Mouse (Mus musculus): Measurements from ENCODE around the gene Zmiz2. TPM values are rescaled to one million over a fixed set of nuclear protein-coding genes. Genes with fewer than 3 reads are reported as not detected.
"Not testable (repeated sequence)": the region's sequence is repeated elsewhere in the genome, so short reads cannot be mapped to it uniquely, and the experiment has no call there.

Zmiz2 gene
- polyA plus RNA-seq, 1 experiment from 2014 or later = 33.5 TPM

- no peak for ATAC-seq (ENCODE audit: low FRiP score)
- no peaks in the 10 kb centered on the region for H3K36me3 ChIP-seq (replicated peaks; ENCODE audit: control insufficient read depth, insufficient read depth)
- WGBS = 73% methylated on average over 4 of the region's 4 CpGs
Observed at GRCm38 (mm10) chr11:6367156-6367555, 21.7 kb upstream of the Zmiz2 start.

DNA sequence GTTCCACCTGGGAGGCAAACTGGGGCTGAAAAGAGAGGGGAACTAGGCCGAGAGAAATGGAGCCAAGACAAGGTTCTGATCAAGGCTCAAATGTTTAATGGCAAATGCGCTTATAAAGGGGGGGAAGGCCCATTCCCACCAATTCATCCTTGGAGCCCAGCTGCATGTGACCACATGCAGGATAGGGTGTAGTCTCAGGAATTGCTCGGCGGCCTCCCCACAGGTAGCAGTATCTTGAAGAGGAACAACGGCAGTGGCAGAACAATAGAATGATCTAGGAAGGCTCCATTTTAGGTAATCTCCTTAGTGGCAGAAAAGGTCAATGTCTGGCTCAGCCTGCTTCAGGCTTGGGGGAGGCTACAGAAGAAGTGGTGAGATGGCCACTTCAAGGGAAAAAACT lies 20.9 kb upstream of the Zmiz2 start:
- not testable (repeated sequence) for H3K36me3 ChIP-seq (replicated peaks; ENCODE audit: control insufficient read depth, insufficient read depth); H3K4me2 ChIP-seq (replicated peaks)
- 89% methylated on average over 5 of the region's 5 CpGs for WGBS

More at GRCm38 (mm10) chr11:6367156-6367555, 21.7 kb upstream of the Zmiz2 start:
- Histone ChIP-seq H3K4me1 (replicated peaks; ENCODE audit: control insufficient read depth, insufficient read depth, low read length) (no peaks in the 10 kb centered on the region), H3K4me3 (replicated peaks; ENCODE audit: low read length) (no peak overlapping the region), H3K9me3 (ENCODE audit: control insufficient read depth, low read length) (no peaks in the 10 kb centered on the region), H3K27me3 (ENCODE audit: control insufficient read depth, insufficient read depth, low read length) (no peaks in the 10 kb centered on the region), H3K4me2 (replicated peaks) (no peak overlapping the region), H3K27ac (no peak overlapping the region), H3K9ac (no peak overlapping the region)
- no peak for DNase-seq (ENCODE audit: low spot score)

DNA sequence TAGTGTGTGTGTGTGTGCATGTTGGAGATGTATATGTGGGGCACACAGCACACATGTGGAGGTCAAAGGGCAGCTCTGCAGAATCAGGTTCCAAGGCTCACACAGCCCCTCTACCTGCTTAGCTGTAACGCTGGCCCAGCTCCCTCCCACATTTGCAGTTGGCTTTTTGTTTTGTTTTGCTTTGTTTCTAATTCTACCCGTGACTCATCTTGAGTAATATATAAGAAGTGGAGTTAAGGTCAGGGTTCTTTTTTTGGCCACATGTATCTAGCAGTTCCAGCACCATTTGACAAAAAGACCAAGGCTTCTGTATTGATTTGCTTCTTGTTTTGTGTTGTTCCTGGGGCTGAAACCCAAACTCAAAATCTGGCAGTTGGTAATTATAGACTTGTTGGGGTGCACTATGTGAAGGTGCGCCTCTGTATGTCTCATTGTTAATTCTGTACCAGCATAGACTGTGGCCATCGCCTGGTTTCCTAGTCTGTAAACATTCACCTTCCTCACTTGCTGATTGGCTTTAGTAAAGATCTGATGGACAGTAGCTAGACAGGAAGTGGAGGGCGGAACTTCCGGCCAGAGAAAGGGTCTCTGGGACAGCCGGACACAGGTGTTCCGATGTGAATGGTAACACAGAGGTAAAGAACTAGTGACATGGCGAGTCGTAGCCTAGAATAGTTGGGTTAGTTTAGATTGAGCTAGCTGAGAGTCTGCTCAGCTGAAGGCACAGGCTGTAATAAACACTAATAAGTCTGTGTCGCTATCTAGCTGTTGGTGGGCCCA lies 17.3 kb upstream of the Zmiz2 start:
- Histone ChIP-seq H3K9me3 (ENCODE audit: control insufficient read depth, low read length) (no peaks in the 10 kb centered on the region), H3K4me3 (replicated peaks; ENCODE audit: low read length) (no peak overlapping the region), H3K36me3 (replicated peaks; ENCODE audit: control insufficient read depth, insufficient read depth) (no peaks in the 10 kb centered on the region), H3K4me2 (replicated peaks) (no peak overlapping the region), H3K27me3 (ENCODE audit: control insufficient read depth, insufficient read depth, low read length) (no peaks in the 10 kb centered on the region), H3K9ac (no peak overlapping the region), H3K4me1 (replicated peaks; ENCODE audit: control insufficient read depth, insufficient read depth, low read length) (no peaks in the 10 kb centered on the region), H3K27ac (no peak overlapping the region)
- ATAC-seq (ENCODE audit: low FRiP score) (no peak), DNase-seq (ENCODE audit: low spot score) (no peak)
- WGBS = 93% methylated on average over 11 of the region's 11 CpGs

More for the DNA sequence above, 20.9 kb upstream of the Zmiz2 start:
- not testable (repeated sequence) for ATAC-seq (ENCODE audit: low FRiP score); H3K27ac ChIP-seq; H3K9me3 ChIP-seq (ENCODE audit: control insufficient read depth, low read length); H3K9ac ChIP-seq; H3K4me1 ChIP-seq (replicated peaks; ENCODE audit: control insufficient read depth, insufficient read depth, low read length); H3K4me3 ChIP-seq (replicated peaks; ENCODE audit: low read length); H3K27me3 ChIP-seq (ENCODE audit: control insufficient read depth, insufficient read depth, low read length); DNase-seq (ENCODE audit: low spot score)

GRCm38 (mm10) chr11:6372784-6373183 lies 16.1 kb upstream of the Zmiz2 start:
- Histone ChIP-seq H3K9ac (no peak overlapping the region), H3K9me3 (ENCODE audit: control insufficient read depth, low read length) (no peaks in the 10 kb centered on the region), H3K4me3 (replicated peaks; ENCODE audit: low read length) (no peak overlapping the region), H3K27ac (no peak overlapping the region), H3K36me3 (replicated peaks; ENCODE audit: control insufficient read depth, insufficient read depth) (no peaks in the 10 kb centered on the region), H3K4me1 (replicated peaks; ENCODE audit: control insufficient read depth, insufficient read depth, low read length) (no peaks in the 10 kb centered on the region), H3K27me3 (ENCODE audit: control insufficient read depth, insufficient read depth, low read length) (no peaks in the 10 kb centered on the region), H3K4me2 (replicated peaks) (no peak overlapping the region)
- WGBS = 89% methylated on average over 9 of the region's 9 CpGs
- DNase-seq (ENCODE audit: low spot score) (no peak), ATAC-seq (ENCODE audit: low FRiP score) (no peak)

DNA sequence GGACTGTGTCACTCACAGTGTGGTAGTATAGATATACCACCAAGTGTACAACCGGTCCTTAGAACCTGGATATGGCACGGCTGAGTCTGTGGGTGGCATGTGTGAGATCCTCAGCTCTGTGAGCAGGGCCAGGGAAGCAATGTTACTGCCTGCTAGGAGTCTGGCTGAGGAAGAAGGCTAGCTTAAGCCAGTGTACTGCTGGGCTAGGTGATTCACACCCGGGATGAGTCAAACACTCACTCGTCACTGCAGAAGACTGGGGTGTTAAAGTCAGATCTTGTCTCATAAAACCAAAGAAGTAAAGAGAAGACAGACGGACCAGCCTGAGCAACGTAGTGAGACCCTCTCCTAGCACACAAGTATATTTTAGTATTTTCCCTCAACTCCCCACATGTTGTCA lies 8.0 kb upstream of the Zmiz2 start:
- no peak overlapping the region for H3K9ac ChIP-seq
- WGBS = 87% methylated on average over 6 of the region's 6 CpGs
- H3K27ac ChIP-seq = no peak overlapping the region
- H3K4me1 ChIP-seq (replicated peaks; ENCODE audit: control insufficient read depth, insufficient read depth, low read length) = no peaks in the 10 kb centered on the region
- H3K4me2 ChIP-seq (replicated peaks) = no peak overlapping the region
- H3K9me3 ChIP-seq (ENCODE audit: control insufficient read depth, low read length) = no peaks in the 10 kb centered on the region
- no peaks in the 10 kb centered on the region for H3K36me3 ChIP-seq (replicated peaks; ENCODE audit: control insufficient read depth, insufficient read depth)
- DNase-seq (ENCODE audit: low spot score) = no peak
- no peak overlapping the region for H3K4me3 ChIP-seq (replicated peaks; ENCODE audit: low read length)
- no peaks in the 10 kb centered on the region for H3K27me3 ChIP-seq (ENCODE audit: control insufficient read depth, insufficient read depth, low read length)
- no peak for ATAC-seq (ENCODE audit: low FRiP score)

DNA sequence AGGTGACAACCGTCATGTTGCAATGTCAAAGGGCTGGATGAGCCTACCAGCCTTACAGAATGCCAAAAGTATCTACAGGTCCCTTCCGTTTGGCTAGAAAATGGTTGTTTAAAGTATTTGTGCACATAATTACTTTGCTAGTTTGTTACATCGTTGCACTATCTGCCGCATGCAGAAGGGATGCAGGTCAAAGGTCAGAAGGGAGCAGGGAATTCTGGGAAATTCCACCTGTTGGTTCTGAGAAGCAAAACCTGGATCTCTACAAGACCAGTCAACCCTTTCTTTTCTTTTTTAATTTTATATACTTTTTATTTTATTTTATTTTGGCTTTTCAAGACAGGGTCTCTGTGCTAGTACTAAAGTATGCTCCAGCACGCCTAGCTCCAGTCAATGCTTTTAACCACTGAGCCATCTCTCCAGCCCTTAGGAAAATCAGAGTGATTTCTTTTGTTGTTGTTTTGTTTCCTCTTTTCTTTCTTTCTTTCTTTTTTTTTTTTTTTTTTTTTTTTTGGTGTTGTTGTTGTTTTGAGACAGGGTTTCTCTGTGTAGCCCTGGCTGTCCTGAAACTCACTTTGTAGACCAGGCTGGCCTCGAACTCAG lies 648 bp upstream of the Zmiz2 start:
- Histone ChIP-seq H3K9me3 (ENCODE audit: control insufficient read depth, low read length) (no peaks in the 10 kb centered on the region), H3K4me3 (replicated peaks; ENCODE audit: low read length) (peak overlapping the region; percentile 98), H3K4me1 (replicated peaks; ENCODE audit: control insufficient read depth, insufficient read depth, low read length) (peaks cover 20% of the 10 kb centered on the region), H3K36me3 (replicated peaks; ENCODE audit: control insufficient read depth, insufficient read depth) (peaks cover 11% of the 10 kb centered on the region), H3K27me3 (ENCODE audit: control insufficient read depth, insufficient read depth, low read length) (no peaks in the 10 kb centered on the region), H3K27ac (peak overlapping the region; percentile 92), H3K9ac (peak overlapping the region; percentile 95; the same call in 1 of the 2 replicates), H3K4me2 (replicated peaks) (peak overlapping the region; percentile 89)
- 92% methylated on average over 6 of the region's 6 CpGs for WGBS
- DNase-seq (ENCODE audit: low spot score) (no peak), ATAC-seq (ENCODE audit: low FRiP score) (no peak)

GRCm38 (mm10) chr11:6389483-6389921 lies 628 bp downstream of the Zmiz2 start:
- Histone ChIP-seq H3K9me3 (ENCODE audit: control insufficient read depth, low read length) (no peaks in the 10 kb centered on the region), H3K27ac (peak overlapping the region; percentile 92), H3K9ac (peak overlapping the region; percentile 95), H3K27me3 (ENCODE audit: control insufficient read depth, insufficient read depth, low read length) (no peaks in the 10 kb centered on the region), H3K4me1 (replicated peaks; ENCODE audit: control insufficient read depth, insufficient read depth, low read length) (peaks cover 20% of the 10 kb centered on the region), H3K36me3 (replicated peaks; ENCODE audit: control insufficient read depth, insufficient read depth) (peaks cover 15% of the 10 kb centered on the region), H3K4me2 (replicated peaks) (peak overlapping the region; percentile 89), H3K4me3 (replicated peaks; ENCODE audit: low read length) (peak overlapping the region; percentile 98)
- DNase-seq (ENCODE audit: low spot score) = no peak
- peak; percentile 57 for ATAC-seq (ENCODE audit: low FRiP score)
- under 1% methylated on average over 24 of the region's 43 CpGs for WGBS

- peak overlapping the region; percentile 89 for H3K4me2 ChIP-seq (replicated peaks)
- H3K9me3 ChIP-seq (ENCODE audit: control insufficient read depth, low read length) = no peaks in the 10 kb centered on the region
- no peak for ATAC-seq (ENCODE audit: low FRiP score)
- no peaks in the 10 kb centered on the region for H3K27me3 ChIP-seq (ENCODE audit: control insufficient read depth, insufficient read depth, low read length)
- peak overlapping the region; percentile 95 for H3K9ac ChIP-seq
- peak overlapping the region; percentile 98 for H3K4me3 ChIP-seq (replicated peaks; ENCODE audit: low read length)
- peaks cover 20% of the 10 kb centered on the region for H3K4me1 ChIP-seq (replicated peaks; ENCODE audit: control insufficient read depth, insufficient read depth, low read length)
- no peak for DNase-seq (ENCODE audit: low spot score)
- 80% methylated on average over 8 of the region's 8 CpGs for WGBS
- peaks cover 24% of the 10 kb centered on the region for H3K36me3 ChIP-seq (replicated peaks; ENCODE audit: control insufficient read depth, insufficient read depth)
- H3K27ac ChIP-seq = no peak overlapping the region
Observed at GRCm38 (mm10) chr11:6390376-6391053, 1.6 kb downstream of the Zmiz2 start.

DNA sequence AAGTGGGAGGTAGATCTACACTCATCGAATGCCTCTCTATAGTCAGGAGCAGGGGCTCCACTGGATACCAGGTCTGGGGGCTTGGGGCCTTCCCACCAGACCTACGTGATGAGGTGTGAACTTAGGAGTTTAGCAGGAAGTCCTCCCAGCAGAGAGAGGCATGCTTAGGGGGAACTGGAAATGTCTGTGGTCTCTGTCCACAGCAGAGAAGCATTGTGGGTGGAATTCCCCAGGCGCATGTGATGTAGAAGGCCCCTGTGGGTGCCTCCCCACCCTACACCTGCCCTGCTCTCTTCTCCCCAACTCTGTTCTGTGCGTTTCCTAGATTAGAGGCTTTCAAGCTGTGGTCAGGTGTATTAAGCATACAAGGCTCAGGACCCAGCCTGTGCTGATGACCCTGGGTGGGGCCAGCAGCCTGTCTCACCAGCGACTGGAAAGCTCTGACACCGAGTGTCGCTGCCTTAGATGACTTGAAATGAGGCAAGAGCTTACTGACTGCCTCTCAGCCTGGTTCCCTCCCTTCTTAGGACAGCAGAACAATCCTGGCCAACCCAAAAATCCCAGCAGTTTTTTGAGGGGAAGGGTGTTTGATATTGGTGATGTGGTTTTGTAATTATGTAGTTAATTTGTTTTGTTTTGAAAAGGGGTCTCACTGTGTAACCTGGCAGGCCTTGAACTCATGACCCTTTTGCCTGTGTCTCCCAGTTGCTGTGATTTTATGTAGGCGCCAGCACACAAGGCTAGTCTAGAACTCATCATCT lies 2.8 kb downstream of the Zmiz2 start:
- DNase-seq (ENCODE audit: low spot score) = no peak
- no peaks in the 10 kb centered on the region for H3K9me3 ChIP-seq (ENCODE audit: control insufficient read depth, low read length)
- H3K4me1 ChIP-seq (replicated peaks; ENCODE audit: control insufficient read depth, insufficient read depth, low read length) = peaks cover 20% of the 10 kb centered on the region
- H3K4me3 ChIP-seq (replicated peaks; ENCODE audit: low read length) = no peak overlapping the region
- ATAC-seq (ENCODE audit: low FRiP score) = no peak
- no peaks in the 10 kb centered on the region for H3K27me3 ChIP-seq (ENCODE audit: control insufficient read depth, insufficient read depth, low read length)
- no peak overlapping the region for H3K4me2 ChIP-seq (replicated peaks)
- peaks cover 36% of the 10 kb centered on the region for H3K36me3 ChIP-seq (replicated peaks; ENCODE audit: control insufficient read depth, insufficient read depth)
- WGBS = 94% methylated on average over 8 of the region's 8 CpGs
- H3K9ac ChIP-seq = no peak overlapping the region
- no peak overlapping the region for H3K27ac ChIP-seq

Data from hindbrain, embryonic 14.5 days (tissue).